Mouse (Mus musculus): ENCODE data around the gene Cyth4.
A peak's percentile ranks its signal among the peaks of the same experiment; 100 is the strongest.

The Cyth4 gene

DNA sequence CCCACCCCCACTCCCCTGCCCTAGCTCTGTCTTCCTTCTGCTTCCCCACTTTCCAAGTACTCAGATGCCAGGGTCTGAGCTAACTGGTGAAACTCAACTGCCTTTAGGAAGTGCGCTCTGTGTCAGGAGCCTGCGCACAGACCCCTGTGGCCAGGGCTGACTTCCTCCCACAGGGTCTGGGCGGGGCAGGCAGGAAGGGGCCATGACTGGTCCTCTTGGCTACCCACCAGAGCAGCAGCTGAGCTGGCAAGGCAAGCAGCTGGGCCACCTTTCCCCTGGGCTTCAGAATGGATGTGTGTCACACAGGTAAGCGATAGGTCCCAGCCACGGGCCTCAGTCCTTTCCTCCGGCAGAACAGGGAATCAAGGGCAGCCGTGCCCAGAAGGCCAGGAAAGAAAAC lies at the start of gene Cyth4:
Gene Cyth4, plus strand, starts transcription at position 134 of the 400 bp plus-strand sequence.
- peak; percentile 87 for DNase-seq

DNA sequence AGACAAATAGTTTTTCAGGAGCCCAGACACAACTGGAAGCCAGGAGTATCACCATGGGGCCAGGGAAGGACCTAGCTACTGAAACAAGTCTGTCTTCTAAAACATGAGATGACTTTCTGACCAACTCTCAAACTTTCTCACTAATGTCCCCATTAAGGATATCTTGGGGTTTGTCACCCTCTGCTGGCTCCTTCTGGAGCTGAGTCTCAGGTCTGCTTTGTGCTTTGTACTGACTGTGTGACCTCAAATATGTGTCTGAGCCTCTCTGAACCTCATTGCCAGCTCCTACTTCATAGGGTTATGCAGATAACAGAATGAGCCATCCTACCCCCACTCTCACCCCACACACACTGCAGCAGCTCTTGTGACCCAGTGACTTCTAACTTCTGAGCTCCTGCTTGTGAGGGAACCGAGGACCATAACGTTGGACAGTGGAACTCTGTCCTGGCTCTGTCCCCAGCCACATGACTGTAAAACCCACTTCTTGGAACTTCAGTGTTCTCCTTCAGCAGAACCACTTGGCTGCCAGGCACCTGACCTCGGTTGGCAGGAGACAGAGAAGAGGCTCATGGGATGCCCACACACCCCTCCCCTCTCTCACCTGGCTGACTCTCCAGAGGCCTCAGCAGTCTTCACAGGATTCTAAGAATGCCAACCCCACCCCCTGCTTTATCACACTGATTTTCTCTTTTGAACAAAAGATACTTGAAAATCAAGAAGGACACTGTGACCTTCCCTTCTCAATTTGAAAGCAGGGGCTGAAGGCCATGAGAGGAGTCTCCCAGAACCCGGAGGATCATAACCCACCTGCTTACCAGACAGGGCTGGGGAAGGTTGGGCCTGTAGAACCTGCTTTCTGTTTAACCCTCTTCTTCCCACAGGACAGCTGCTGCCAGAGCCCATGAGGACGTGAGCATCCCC lies 49.2 kb upstream of the Cyth4 start:
- DNase-seq, result no peak

DNA sequence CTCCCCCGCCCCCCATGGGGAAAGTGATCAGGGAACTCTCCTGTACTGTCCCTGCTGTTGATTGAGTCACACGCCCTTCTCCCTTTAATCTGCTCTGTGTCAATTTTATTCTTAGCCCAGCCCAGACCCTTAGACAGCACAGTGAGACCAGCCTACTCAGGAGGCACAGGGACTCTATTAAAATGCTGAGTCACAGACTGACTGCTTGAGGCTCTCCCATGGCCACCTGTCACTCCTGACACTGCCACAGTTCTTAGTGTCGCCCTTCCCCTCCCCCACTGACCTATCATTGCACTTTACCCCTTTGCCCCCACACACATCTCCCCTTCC lies 48.5 kb upstream of the Cyth4 start:
- no peak for DNase-seq

DNA sequence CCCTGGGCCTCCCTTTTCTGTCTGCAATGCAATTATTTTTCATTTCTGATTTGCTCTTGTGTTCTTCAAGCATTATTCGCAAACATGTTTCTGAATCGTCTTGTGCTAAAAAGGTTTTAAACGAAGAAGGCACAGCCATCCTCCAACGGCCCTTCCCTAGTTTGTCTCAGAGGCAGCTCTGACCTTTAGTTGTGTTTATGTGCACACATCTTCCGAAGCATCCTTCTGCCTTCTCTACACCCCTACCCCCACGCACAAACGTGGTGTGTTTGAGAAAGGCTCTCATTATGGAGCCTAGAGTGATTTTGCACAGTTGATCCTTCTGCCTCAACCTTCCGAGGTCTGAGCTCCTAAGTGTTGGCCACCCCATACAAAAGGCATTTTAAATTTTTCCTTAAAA lies 48.1 kb upstream of the Cyth4 start:
- DNase-seq, result no peak

DNA sequence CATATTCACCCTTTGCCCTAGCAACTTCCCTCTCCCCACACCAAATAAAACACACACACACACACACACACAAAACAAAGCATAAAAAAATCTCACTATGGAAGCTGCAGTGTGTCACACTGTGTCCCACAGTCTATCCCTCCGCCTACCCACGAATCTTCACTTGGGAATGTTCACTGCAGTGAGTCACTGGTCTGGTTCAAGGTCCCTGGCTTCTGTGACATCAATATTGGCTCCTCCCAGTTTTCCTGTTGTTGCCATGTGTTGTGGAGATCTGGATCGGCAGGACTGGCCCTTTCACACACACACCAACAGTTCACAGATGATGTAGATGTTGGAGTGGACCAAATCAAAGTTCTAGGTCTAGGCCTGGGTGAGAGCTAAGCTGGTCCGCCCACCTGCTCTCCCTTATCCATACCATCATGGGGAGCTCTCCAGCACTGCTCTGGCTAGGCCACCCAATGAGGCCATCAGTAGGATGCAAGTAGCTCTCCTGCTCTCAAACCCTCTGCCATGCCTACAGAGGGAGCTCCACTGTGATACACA lies 47.6 kb upstream of the Cyth4 start:
- no peak for DNase-seq

DNA sequence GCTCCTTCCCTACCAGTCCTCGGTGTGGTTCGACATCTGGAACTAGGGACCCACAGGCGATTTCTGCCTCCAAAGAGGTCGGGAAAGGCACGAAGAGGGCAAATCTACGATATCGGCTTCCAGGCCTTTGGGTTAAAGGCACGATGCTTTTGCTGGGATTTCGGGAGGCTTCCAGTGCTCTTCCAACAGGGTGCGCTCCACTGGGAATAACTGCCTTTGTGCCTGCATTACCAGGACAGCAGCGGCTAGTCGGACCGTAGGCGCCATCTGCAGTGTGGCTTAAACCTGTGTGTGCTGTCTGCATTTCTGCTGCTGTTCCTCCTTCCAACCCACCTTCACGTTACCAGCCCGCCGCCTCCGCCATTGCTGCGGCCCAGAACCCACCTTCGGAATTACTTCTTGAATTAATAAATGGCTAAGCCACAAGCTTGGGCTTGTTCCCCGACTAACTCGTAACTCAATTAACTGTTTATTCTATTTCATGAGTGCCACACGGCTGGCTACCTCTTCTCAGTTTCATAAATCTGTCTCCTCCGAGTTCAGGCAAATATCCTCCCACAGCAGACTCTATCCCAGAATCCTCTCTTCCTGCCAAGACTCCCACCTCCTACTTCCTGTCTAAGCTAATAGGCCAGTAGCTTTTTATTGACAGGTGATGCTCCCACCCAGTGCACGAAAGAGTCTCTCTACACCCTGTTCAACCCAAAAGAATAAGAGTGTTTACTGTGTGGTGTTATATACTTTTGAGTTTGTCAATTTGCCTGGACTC lies 42.1 kb upstream of the Cyth4 start:
- no peak for DNase-seq

DNA sequence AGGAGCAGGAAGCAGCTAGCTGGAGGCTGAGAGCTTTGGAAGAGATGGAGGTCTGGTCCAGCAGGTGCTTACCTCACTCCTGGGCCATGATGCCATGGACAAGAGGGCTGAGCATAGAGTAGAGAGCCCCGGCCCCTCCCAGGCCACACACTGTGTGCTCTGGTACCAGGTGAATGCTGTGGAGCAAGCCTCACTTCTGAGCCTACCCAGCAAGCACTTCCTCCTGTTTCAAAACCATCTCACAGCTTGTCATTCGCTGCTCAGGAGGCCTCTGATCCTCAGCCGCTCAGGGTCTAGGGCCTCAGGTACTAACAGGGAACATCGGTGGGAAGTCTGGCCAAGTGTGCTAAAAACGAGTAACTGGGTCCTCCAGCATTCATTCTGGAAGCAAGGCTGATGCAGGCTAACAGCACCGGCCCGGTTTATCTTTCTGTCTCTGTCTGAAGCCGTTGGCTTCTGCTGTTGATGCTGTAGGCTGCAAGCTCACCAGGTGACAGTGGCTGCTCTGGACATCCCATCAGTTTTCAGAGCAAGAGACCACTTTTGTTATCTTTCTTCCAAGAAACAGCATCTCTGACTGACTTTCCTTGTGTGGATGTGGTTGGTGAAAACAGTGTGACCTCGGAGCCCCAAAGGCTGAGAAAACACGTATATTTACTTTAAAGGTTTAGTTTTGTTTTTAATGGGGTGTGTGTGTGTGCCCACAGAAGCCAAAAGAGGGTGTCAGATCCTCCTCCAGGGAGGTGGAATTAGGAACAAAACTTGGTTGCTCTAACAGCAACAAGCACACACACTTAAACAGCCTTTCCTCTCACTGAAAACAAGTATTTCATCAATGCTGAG lies 38.9 kb upstream of the Cyth4 start:
- no peak for DNase-seq

DNA sequence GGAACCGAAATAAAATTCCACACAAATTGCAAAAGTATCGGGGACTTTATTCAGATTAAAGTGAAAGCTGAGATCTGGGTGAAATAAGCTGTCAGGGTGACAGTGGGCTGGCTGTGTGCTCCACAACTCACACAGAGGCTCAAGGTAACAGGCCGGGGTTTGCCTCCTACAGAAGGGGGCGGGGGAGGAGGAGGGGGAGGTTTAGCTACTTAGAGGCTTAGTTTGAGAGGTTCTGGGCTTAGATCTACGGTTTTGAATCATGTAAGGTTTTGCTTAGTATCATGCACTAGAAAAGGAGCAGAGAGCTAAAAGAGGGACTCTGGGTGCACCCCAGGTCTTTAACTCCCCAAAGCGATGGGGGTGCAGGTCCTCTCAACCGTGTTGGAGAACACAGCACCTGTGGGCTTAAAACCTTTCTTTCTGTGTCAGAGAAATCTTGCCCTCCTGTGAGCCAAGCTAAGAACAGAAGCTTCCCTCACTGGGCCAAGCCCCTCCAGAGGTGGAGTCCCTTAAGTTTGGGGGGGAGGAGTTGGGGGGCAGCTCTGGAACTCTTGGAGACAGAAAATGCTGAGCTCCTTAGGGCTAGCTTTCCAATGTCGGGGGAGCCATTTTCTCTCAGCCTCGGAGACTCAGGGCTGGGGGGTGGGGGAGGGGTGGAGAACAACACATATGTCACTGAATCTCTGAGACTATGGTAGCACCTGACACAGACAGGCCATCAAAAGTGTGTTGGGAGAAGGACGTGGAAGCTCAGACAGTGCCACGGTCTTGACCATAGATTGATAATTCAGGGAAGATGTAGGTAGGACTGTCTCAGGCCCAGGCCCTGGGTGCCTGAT lies 37.5 kb upstream of the Cyth4 start:
- DNase-seq, result no peak

DNA sequence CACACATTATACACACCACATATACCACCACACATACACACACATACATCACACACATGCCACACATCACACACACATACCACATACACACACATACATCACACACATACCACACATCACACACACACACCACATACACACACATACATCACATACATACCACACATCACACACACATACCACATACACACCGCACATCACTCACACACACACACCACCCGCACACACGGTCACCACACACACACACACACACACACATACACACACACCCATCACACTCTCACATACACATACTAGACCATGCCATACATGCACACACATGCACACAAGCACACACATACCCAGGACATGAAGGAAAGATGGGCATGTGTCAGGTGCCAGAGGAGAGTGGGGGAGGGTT lies 33.5 kb upstream of the Cyth4 start:
- no peak for DNase-seq

DNA sequence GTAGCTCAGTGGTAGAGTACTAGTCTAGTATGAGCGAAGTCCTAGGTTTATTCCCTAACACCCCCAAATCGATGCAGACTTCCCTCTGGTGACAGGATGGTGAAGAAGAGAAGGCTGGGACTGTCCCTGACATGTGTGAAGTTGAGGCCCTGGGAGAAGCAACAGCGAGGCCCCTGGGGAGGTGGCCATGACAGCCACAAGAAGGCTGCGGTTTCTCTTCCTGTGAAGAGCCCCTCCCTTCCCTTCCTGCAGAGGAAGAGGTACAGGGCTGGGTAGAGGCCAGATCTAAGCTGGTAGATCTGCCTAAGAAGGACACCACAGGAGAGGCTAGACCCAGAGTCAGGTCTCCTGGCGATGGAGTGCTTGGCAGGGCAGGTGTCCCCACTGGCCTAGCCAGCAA lies 32.9 kb upstream of the Cyth4 start:
- DNase-seq, result no peak

DNA sequence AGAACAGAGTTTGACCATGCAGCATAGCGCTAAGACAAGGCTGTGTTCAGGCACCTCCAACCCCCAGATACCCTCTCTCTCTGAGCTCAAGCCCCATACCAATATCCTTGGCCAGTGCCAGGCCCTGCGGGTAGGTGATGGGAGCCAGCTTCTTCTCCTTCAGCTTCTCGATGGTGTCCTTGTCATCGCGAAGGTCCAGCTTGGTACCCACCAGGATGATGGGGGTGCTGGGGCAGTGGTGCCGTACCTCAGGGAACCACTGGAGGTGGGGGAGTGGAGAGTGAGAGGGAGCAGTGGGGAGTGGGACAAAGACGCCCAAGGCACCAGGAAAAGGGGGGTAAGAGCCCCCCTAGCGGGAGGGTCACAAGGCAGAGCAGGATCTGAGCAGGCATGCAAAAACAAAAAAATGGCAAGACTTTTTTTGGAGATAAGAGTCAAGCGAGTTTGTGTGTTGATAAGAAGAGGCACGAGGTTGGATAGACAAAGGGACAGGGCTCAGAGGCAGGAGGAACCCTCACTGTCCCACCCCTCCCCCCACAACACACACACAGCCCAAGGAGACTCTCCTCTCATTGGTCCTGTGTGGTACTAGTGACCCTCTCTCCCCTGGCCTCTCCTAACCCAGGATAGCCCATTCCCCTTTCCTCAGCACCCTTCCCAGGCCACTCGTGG lies 31.9 kb upstream of the Cyth4 start:
- no peak for DNase-seq

DNA sequence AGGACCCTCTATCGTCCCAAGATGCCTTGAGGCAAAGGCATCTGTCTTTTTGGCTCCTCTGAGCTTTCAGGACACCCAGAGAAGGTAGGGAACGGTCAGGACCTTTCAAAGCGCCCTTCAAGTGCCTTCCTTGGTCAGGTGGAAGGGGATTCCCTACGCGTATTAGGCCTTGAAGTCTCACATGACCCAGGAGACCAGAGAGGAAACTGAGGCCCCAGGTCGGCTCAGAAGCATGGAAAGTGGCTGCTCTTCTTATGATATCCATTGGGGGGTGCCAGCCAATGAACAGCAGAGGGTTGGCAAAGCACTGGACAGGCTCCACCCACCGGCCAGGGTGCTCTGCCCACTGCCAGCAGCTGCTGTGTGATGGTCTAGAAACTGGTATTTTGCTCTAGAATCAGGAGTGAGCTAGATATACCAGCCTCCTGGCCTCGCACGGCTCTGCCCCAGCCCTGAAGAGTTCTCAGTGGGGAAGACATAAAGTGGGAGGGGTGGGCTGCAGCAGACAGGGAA lies 29.2 kb upstream of the Cyth4 start:
- no peak for DNase-seq

DNA sequence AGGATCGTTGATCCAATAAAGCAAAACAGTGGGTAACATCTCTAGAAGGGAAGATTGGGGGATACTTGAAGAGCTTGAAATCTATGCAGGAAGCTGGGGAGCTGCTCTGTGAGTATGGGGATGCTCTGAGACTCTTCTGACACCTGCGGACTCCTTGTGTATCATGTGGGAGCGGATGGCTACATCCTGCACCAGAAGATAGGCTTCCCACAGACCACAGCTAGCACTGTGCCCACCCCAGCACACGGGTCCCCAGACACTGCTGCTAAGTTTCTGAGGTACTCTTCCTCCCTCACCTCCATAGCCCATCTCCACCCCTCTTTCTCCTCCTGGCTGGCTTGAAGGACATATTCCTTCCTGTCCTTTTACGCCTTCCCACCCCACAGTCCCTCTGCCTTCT lies 26.7 kb upstream of the Cyth4 start:
- no peak for DNase-seq

DNA sequence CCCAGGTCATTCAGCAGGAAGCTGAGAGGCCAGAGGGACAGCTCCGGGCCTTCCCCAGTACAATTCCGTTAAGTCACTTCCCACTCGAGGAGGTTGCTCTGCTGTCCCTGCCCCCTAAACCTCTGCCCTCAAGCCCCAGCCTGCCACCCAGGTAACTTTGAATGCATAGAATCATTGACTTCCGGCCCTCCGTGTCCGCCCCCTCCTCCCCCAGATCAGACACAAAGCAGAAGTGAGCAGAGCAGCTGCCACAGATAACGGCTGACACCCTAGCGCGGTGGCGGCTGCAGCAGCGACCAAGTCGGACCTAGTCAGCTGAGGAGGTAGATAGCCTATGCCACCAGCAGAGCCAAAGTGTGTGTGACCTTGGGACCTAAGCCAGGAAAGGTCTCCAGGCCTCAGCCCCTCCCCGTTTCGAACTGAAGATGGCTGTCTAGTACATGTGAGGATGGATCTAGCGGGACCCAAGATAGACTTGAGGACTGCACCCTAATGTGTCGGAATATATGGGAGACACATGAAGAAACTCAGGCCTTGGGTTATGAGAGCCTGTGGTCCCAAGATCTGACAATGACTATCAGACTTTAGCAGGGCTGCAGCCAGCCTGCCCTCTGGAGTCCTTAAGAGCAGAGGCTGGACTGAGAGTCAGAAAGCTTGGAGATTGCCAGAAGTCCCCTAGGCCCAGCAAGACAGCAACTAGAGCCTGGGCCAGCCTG lies 25.1 kb upstream of the Cyth4 start:
- no peak for DNase-seq

DNA sequence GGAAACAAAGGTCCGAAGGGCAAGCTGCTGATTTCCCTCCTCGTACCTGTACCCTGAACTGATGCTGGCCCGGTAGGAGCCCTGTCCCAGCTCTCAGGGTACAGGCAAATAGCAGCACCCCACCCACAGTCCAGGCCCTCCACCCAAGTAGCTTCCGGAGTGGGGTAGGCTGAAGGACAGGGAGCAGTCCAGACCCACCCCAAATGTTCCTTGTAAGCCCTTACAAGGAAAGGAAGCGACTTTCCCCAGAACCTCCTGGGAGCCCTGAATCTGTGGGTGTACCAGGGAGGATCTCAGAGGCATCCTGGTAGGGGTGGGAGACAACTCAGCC lies 24.6 kb upstream of the Cyth4 start:
- DNase-seq, result no peak

DNA sequence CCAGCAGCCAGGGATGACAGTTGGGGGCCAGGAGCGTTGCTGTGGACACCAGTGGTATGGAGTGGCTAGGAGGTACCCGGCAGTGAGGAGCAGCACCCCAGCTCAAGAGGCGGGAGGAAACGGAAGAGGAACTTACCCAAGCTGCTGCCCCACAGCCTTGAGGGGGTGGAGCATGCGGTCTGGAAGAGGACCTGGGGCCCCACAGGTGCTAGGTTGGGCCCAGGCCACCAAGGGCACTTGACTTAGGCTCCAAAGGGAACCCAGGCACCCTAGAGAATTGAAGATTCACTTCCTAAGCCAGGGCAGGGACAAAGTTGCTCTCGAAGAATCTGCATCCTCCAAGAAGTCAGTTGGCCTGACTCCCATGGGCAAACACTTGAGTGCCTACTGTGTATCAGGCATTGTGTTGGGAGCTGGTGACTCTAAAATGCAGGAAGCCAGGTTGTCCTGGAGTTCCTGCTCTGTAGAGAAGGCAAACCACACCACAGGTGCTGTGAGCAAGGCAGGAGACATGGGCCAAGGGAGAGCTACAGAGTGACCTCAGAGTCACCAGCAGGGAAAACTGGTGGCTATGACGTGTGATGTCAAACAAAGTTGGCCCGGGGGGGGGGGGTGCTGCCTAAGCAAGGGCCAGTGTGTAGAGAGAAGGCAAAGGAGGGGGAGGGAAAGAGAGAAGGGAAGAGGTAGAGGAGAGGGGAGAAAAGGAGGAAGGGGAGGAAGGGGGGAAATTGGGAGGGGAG lies 24.0 kb upstream of the Cyth4 start, which contains the start of gene Rac2:
Gene Rac2, minus strand, starts transcription at position 126 of the 740 bp plus-strand sequence.
- no peak for DNase-seq

DNA sequence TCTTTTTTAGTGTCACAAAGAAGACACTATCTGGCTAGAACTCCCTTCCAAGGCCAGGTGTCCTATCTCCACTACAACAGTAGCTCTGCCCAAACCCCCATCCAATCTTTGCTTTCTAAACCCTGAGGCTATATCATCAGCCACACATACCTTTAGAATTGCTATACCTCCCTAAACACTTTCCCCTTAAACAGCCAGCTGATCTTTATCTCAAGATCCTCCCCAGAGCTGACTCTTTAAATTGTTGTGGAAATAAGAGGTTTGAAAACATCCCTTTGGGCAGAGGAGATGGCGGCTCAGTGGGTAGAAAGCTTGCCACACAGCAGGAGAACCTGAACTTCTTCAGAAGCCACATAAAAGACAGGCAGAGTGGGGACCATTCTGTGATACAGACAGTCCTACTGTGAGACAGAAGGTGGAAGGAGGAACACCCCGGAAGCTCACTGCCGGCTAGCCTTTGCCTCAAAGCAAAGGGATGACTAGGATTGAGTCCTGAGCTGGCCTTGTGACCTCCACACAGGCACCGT lies 20.5 kb upstream of the Cyth4 start:
- DNase-seq, result no peak

DNA sequence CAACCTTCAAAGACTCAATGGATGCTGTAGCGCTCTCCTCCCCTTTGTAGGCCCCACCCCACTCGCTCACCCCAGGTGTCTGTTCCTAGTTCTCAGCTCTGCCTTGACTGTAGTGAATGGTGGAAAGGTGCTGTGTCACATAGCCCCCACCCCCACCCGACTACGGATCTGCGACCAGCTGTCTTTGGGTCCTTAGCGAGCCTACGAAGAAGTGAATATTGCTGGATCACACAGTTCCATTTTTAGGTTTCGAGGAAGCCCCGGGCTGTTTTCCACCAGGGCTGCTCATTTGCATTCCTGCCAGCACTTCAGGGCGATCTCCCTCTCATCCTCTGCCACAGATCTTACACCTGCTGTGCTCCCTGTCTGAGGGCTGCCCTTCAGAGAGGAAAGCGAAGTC lies 13.5 kb upstream of the Cyth4 start:
- DNase-seq, result no peak

DNA sequence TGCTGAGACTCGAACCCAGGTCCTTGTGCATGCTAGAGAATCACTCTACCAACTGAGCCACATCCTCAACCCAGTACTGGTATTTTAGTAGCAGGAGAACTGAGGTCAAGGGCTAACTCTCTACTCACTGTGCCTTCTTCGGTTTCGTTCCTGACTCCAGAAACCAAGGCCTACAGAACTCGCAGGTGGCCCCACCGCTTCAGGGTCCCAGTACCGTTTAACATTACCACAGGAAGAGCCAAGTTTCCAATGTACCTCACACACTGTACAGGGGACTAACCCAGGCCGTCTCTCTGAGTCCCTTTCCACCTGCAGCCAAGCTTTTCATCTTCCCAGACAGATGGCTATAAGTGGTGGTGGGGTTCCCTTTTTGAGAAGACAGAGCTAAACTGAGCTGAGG lies 11.4 kb upstream of the Cyth4 start:
- no peak for DNase-seq
